Mouse (Mus musculus): ENCODE measurements around the gene Slc5a9. TPM values are rescaled to one million over a fixed set of nuclear protein-coding genes. Genes with fewer than 3 reads are reported as not detected.
A peak's percentile ranks its signal among the peaks of the same experiment; 100 is the strongest.
"Not testable (repeated sequence)": the region's sequence is repeated elsewhere in the genome, so short reads cannot be mapped to it uniquely, and the experiment has no call there.

The Slc5a9 gene
- not detected in 2 replicates for polyA plus RNA-seq (2016; fragmentation: Nextera tagmentation; extraction: Ambion mirVana)

DNA sequence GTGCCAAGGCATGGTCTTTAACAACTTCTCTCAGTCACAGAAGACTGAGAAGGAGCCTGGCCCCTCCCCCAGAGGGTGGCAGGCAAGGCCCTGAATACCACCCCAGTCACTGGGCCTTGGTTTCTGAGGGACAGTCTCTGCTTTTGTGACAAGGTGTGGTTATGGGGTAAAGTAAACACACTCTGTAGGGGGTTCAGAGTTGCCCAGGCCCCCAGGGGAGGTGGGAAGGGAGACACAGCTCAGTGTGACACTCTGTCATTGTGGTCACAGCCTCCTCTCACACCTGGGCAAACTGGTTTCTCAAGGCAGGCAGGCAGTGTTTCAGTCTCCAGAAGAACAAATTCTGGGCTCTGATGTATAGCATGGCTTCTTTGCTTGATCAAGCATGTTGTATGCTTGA lies at the start of gene Slc5a9:
Slc5a9 (minus strand) TSS at position 144 of the 400 bp plus-strand sequence.
- Histone ChIP-seq H3K36me3 (replicated peaks) (no peaks in the 10 kb centered on the region), H3K27ac (no peak within 1 kb of the TSS), H3K9me3 (no peaks in the 10 kb centered on the region), H3K4me3 (replicated peaks) (no peak within 1 kb of the TSS), H3K9ac (no peak within 1 kb of the TSS), H3K4me2 (no peak within 1 kb of the TSS), H3K4me1 (no peaks in the 10 kb centered on the region), H3K27me3 (no peaks in the 10 kb centered on the region)
- no peak for ATAC-seq (ENCODE audit: low FRiP score)

- Histone ChIP-seq H3K4me3 (replicated peaks) (no peak within 1 kb of the TSS), H3K4me2 (no peak within 1 kb of the TSS)
- WGBS, result 93% methylated on average over 1 of the region's 1 CpGs
These were observed 16.4 kb upstream of the Slc5a9 start, which contains the start of gene Skint8 for GRCm38 (mm10) chr4:111919092-111919491. Gene Skint8, plus strand, starts transcription at chr4:111919392.

DNA sequence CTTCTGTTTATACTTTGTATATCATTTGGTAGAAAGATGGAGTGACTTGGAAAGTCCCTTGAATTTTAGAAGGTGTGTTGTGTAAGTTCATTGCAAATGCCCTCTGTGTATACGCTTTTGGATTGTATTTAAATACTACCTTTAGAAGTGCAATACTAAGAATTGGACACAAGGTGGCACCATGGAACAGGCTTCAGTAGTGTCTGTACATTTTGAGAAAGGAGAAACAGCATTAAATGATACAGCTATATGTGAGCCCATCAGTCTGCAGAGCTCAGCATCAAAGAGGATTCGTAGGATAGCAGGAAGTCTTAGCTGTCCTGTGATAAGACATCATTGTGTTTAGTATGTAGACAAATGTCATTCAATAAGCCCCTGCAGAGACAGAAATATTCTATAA lies 5.2 kb upstream of the Slc5a9 start:
- H3K4me3 ChIP-seq (replicated peaks), result no peak overlapping the region
- H3K27me3 ChIP-seq, result no peaks in the 10 kb centered on the region
- no peak overlapping the region for H3K27ac ChIP-seq
- 52% methylated on average over 2 of the region's 2 CpGs for WGBS
- ATAC-seq (ENCODE audit: low FRiP score), result peak; percentile 36; the same call in 1 of the 2 replicates
- no peak overlapping the region for H3K4me2 ChIP-seq
- H3K9ac ChIP-seq, result no peak overlapping the region
- no peaks in the 10 kb centered on the region for H3K36me3 ChIP-seq (replicated peaks)
- H3K9me3 ChIP-seq, result no peaks in the 10 kb centered on the region
- H3K4me1 ChIP-seq, result no peaks in the 10 kb centered on the region

More at GRCm38 (mm10) chr4:111919092-111919491, 16.4 kb upstream of the Slc5a9 start, which contains the start of gene Skint8:
- H3K4me1 ChIP-seq, result no peaks in the 10 kb centered on the region
- H3K9me3 ChIP-seq, result no peaks in the 10 kb centered on the region
- no peaks in the 10 kb centered on the region for H3K36me3 ChIP-seq (replicated peaks)
- no peak within 1 kb of the TSS for H3K27ac ChIP-seq
- no peaks in the 10 kb centered on the region for H3K27me3 ChIP-seq
- no peak within 1 kb of the TSS for H3K9ac ChIP-seq
- no peak for ATAC-seq (ENCODE audit: low FRiP score)

DNA sequence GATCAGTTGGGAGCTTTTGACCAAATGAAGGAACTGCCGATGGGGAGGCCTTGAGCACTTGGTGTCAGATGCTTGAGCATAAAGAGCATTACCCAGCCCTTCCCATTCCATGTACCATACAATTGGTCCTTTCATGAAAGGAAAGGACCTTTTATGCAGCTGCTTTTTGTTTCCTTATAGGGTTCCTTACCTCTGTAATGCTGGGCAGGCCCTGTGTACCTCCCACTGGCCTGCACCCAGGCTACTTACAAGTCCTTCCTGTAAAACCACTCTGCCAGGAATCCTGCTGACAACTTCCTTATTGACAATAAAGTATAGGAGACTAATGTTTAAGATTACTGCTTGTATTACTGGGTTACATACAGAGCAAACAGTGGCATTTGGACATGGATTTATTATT lies 1.2 kb downstream of the Slc5a9 start:
- H3K4me3 ChIP-seq (replicated peaks), result no peak overlapping the region
- H3K9ac ChIP-seq, result no peak overlapping the region
- no peak overlapping the region for H3K27ac ChIP-seq
- no peaks in the 10 kb centered on the region for H3K27me3 ChIP-seq
- no peak overlapping the region for H3K4me2 ChIP-seq
- WGBS, result 74% methylated on average over 1 of the region's 1 CpGs
- no peaks in the 10 kb centered on the region for H3K36me3 ChIP-seq (replicated peaks)
- ATAC-seq (ENCODE audit: low FRiP score), result no peak
- no peaks in the 10 kb centered on the region for H3K9me3 ChIP-seq
- no peaks in the 10 kb centered on the region for H3K4me1 ChIP-seq

DNA sequence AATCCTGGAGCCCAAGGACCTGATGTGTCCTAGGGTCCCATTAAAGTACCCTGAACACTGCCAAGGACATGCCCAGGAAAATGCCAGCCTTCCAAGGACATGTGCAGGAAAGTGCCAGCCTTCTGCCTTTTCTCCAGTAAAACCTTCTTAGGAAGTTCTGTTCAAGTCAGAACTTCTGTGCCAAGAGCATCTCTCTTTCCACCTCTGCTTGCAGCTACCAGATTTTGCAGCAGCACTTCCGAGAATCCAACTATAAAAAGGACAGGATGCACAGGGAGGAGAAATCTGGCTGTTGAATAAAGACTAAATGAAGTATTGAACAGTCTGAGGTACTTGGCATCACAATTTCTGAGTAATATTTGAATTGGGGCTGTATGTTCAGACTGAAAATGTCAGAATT lies 2.2 kb downstream of the Slc5a9 start:
- H3K27ac ChIP-seq; H3K36me3 ChIP-seq (replicated peaks); H3K4me1 ChIP-seq; H3K4me2 ChIP-seq; H3K9me3 ChIP-seq; H3K9ac ChIP-seq; H3K27me3 ChIP-seq; H3K4me3 ChIP-seq (replicated peaks); ATAC-seq (ENCODE audit: low FRiP score): not testable (repeated sequence)
- WGBS, result 95% methylated on average over 1 of the region's 1 CpGs

GRCm38 (mm10) chr4:111898566-111898965 lies 4.2 kb downstream of the Slc5a9 start:
- Histone ChIP-seq H3K27ac (no peak overlapping the region), H3K4me1 (no peaks in the 10 kb centered on the region), H3K9ac (no peak overlapping the region), H3K27me3 (no peaks in the 10 kb centered on the region), H3K36me3 (replicated peaks) (no peaks in the 10 kb centered on the region), H3K4me2 (no peak overlapping the region), H3K4me3 (replicated peaks) (no peak overlapping the region), H3K9me3 (no peaks in the 10 kb centered on the region)
- WGBS, result 76% methylated on average over 4 of the region's 4 CpGs
- no peak for ATAC-seq (ENCODE audit: low FRiP score)

GRCm38 (mm10) chr4:111897755-111898154 lies 5.0 kb downstream of the Slc5a9 start:
- no peak for ATAC-seq (ENCODE audit: low FRiP score)
- Histone ChIP-seq H3K27me3 (no peaks in the 10 kb centered on the region), H3K9ac (no peak overlapping the region), H3K36me3 (replicated peaks) (no peaks in the 10 kb centered on the region), H3K4me1 (no peaks in the 10 kb centered on the region), H3K4me2 (no peak overlapping the region), H3K4me3 (replicated peaks) (no peak overlapping the region), H3K9me3 (no peaks in the 10 kb centered on the region), H3K27ac (no peak overlapping the region)
- WGBS, result 62% methylated on average over 1 of the region's 1 CpGs

- no peak for ATAC-seq (ENCODE audit: low FRiP score)
- Histone ChIP-seq H3K4me3 (replicated peaks) (no peak overlapping the region), H3K36me3 (replicated peaks) (no peaks in the 10 kb centered on the region), H3K4me1 (no peaks in the 10 kb centered on the region), H3K27ac (no peak overlapping the region), H3K4me2 (no peak overlapping the region), H3K9ac (no peak overlapping the region), H3K27me3 (no peaks in the 10 kb centered on the region), H3K9me3 (no peaks in the 10 kb centered on the region)
These were observed 10.6 kb downstream of the Slc5a9 start for GRCm38 (mm10) chr4:111892138-111892537.

- Histone ChIP-seq H3K4me1 (no peaks in the 10 kb centered on the region), H3K4me2 (no peak overlapping the region), H3K9ac (no peak overlapping the region), H3K27me3 (no peaks in the 10 kb centered on the region), H3K9me3 (no peaks in the 10 kb centered on the region), H3K4me3 (replicated peaks) (no peak overlapping the region), H3K27ac (no peak overlapping the region), H3K36me3 (replicated peaks) (no peaks in the 10 kb centered on the region)
- ATAC-seq (ENCODE audit: low FRiP score), result peak; percentile 81
- WGBS, result 23% methylated on average over 4 of the region's 4 CpGs
These were observed 16.1 kb downstream of the Slc5a9 start for GRCm38 (mm10) chr4:111886607-111887006.

DNA sequence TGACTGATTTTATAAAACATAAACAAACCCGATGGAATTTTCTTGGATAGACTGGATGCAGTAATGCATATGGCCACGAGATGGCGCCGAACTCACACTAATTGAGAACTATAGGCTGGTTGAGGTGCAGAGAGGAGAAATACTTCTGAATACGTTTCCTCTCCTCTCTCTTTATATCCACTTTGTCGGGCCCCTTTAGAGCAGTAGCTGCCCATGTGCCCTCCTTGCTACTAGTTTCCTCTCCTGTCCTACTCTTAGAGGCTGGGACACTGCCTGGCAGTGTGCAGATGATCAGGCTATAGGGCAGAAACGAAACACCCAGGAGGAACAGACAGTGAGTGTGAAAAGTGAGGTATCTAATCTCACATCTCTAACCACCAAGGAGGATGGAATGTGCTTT lies 16.7 kb downstream of the Slc5a9 start:
- Histone ChIP-seq H3K9ac (no peak overlapping the region), H3K4me1 (no peaks in the 10 kb centered on the region), H3K27ac (no peak overlapping the region), H3K36me3 (replicated peaks) (no peaks in the 10 kb centered on the region), H3K27me3 (no peaks in the 10 kb centered on the region), H3K4me2 (peak overlapping the region; percentile 25; the same call in 1 of the 2 replicates), H3K9me3 (no peaks in the 10 kb centered on the region), H3K4me3 (replicated peaks) (no peak overlapping the region)
- ATAC-seq (ENCODE audit: low FRiP score), result peak; percentile 64
- 11% methylated on average over 7 of the region's 7 CpGs for WGBS

DNA sequence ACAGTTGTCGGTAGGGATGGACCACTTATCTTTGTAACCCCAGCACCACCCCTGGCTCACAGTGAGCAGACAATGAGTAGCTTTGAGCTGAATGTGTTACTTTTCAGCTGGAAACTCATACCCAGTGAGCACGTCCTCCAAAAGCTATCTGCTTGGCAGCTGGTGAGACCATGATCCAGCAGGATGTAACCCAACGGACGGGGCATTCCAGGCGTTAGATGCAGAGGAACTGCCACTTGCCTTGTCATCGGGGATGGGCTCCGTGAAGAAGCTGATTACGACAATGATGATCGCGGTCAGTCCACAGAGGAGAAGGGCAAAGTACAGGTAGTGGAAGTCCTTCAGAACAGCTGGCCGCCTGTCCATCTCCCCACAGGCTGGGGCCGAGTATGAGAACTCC lies 19.2 kb downstream of the Slc5a9 start:
- Histone ChIP-seq H3K4me2 (no peak overlapping the region), H3K9me3 (no peaks in the 10 kb centered on the region), H3K36me3 (replicated peaks) (no peaks in the 10 kb centered on the region), H3K4me1 (no peaks in the 10 kb centered on the region), H3K27me3 (no peaks in the 10 kb centered on the region), H3K4me3 (replicated peaks) (no peak overlapping the region), H3K9ac (no peak overlapping the region), H3K27ac (no peak overlapping the region)
- ATAC-seq (ENCODE audit: low FRiP score), result no peak
- WGBS, result 87% methylated on average over 12 of the region's 12 CpGs

DNA sequence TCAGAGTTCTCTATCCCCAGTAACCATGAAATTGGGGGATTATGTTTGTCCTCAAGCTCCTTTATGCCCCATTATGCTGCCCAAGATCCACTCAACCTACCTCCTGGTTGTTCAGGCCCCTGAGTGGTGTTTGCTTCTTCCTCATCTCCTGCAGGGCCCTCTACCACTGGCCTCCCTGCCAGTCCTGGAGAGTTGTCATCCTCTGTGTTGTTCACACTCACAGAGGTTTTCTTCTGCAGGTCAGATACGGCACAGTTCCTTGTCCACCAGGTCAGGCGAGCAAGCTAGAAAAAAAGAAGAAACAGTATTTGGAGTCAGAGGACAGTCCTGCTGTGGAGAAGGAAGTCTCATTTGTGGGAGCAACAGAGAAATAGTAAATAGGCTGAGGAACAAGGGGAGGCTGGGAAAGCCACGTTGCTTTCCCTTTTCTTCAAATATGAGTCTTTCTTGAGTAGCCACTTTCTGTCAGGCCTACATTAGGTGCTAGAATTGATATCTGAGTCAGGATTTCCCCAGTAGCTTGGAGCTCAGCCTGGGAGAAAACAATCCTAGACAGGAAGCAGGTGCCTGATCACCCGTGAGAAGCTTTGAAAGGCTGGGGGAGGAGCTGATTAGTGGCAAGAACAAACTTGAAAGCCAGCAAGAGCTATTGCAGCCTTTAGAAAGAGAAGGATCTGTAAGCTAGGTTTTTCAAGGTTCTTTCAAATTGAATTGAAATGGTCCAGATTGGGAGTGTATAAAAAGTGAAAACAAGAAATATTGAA lies 22.4 kb downstream of the Slc5a9 start:
- Histone ChIP-seq H3K4me3 (replicated peaks) (no peak overlapping the region), H3K9ac (no peak overlapping the region), H3K27ac (no peak overlapping the region), H3K36me3 (replicated peaks) (no peaks in the 10 kb centered on the region), H3K27me3 (no peaks in the 10 kb centered on the region), H3K4me2 (no peak overlapping the region), H3K4me1 (no peaks in the 10 kb centered on the region), H3K9me3 (no peaks in the 10 kb centered on the region)
- 45% methylated on average over 4 of the region's 4 CpGs for WGBS
- ATAC-seq (ENCODE audit: low FRiP score), result no peak

DNA sequence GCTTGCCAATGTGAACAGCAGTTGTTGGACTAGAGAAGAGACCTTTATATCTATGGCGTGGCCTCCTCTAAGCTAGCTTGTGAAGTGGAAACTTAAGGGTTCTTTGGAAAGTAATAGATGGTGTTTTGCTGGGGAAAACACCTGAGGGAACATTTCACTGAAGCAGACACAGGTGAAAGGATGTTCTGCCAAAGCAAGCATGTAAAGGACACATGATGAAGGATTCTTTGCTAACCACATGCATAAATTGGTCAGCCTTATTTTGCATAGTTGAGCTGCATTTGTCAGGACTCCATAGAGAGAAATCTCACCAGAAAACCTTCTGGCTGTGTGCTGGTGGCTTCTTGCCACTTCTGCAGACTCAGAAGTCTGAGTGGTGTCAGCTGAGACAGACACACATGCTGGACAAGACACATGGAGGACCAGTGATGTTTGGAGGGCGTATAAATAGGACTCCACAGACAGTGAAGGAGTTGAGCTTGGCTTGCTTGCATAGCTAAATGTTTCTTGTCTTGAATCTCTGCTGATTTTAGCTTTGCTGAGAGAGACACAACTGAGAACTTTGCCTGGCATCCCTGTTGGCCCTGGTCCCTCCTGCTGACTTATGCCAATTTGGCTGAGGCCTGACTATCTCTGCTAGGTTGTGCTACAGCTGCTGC lies 34.8 kb downstream of the Slc5a9 start:
- Histone ChIP-seq H3K36me3 (replicated peaks) (no peaks in the 10 kb centered on the region), H3K9me3 (no peaks in the 10 kb centered on the region), H3K27ac (no peak overlapping the region), H3K4me1 (no peaks in the 10 kb centered on the region), H3K27me3 (no peaks in the 10 kb centered on the region), H3K4me3 (replicated peaks) (no peak overlapping the region), H3K9ac (no peak overlapping the region), H3K4me2 (no peak overlapping the region)
- no peak for ATAC-seq (ENCODE audit: low FRiP score)
- WGBS, result 82% methylated on average over 2 of the region's 2 CpGs
